Mouse (Mus musculus) ES-E14 (cell line): Measurements from ENCODE around the gene Tmem132a. TPM values are rescaled to one million over a fixed set of nuclear protein-coding genes. Genes with fewer than 3 reads are reported as not detected.

Source experiments
- DNase-seq: peaks from one replicate; pipeline ENCODE4 v3.0.0-alpha.2; 2013; ENCODE audit warnings: low read depth, low spot score
- H3K27ac ChIP-seq: 2 replicates; pipeline ENCODE4 v1.5.1; 2012; ENCODE audit warnings: low read depth, mild to moderate bottlenecking, low read length, moderate library complexity, mixed read lengths; ENCODE audit not compliant: poor library complexity, insufficient read depth, severe bottlenecking
- H3K36me3 ChIP-seq: 2 replicates; pipeline ENCODE4 v1.6.1; 2012; ENCODE audit warnings: mild to moderate bottlenecking, low read length, moderate library complexity, mixed read lengths; ENCODE audit not compliant: control insufficient read depth, poor library complexity, insufficient read depth, severe bottlenecking
- H3K4me1 ChIP-seq, 2 experiments: fragments of 150-350 bp in 1 of 2; sonication (generic) in 1 of 2; 2 replicates each; pipeline ENCODE4 v1.6.1; 2012; ENCODE audit warnings: low read length in 2 of 2, mild to moderate bottlenecking in 1 of 2, mixed read lengths in 1 of 2; ENCODE audit not compliant: control insufficient read depth in 2 of 2, insufficient read depth in 2 of 2, poor library complexity in 1 of 2
- H3K4me3 ChIP-seq, 2 experiments: fragments of 150-350 bp in 1 of 2; sonication (generic) in 1 of 2; 2 replicates each; pipeline ENCODE4 v1.5.1; 2012; ENCODE audit warnings: low read length in 2 of 2, low read depth in 1 of 2, mild to moderate bottlenecking in 1 of 2, mixed read lengths in 1 of 2; ENCODE audit not compliant: insufficient read depth in 1 of 2, poor library complexity in 1 of 2, severe bottlenecking in 1 of 2
- H3K9ac ChIP-seq: 2 replicates; pipeline ENCODE4 v1.6.1; 2012; ENCODE audit warnings: low read depth, mild to moderate bottlenecking, low read length, mixed read lengths; ENCODE audit not compliant: poor library complexity, insufficient read depth, severe bottlenecking
- H3K9me3 ChIP-seq: fragments of 150-350 bp; sonication (generic); 2 replicates; pipeline ENCODE4 v1.6.1; 2012; ENCODE audit warnings: low read depth, mild to moderate bottlenecking, low read length; ENCODE audit not compliant: control insufficient read depth, insufficient read depth
- CHD2 ChIP-seq: IDR thresholded peaks from 2 replicates; pipeline ENCODE4 v1.6.1; 2014; ENCODE audit warnings: mild to moderate bottlenecking, low read depth, low read length, inconsistent platforms
- HCFC1 ChIP-seq: IDR thresholded peaks from 2 replicates; pipeline ENCODE4 v1.6.1; 2012; ENCODE audit warnings: low read length, inconsistent platforms, borderline replicate concordance; ENCODE audit not compliant: insufficient read depth
- MAFK ChIP-seq: IDR thresholded peaks from 2 replicates; pipeline ENCODE4 v1.6.1; 2014; ENCODE audit warnings: mild to moderate bottlenecking, low read depth, low read length, inconsistent platforms; ENCODE audit not compliant: insufficient read depth
- ZC3H11A ChIP-seq: IDR thresholded peaks from 2 replicates; pipeline ENCODE4 v1.6.1; 2012; ENCODE audit warnings: low read depth, mild to moderate bottlenecking, inconsistent platforms, low read length, borderline replicate concordance
- ZNF384 ChIP-seq: IDR thresholded peaks from 2 replicates; pipeline ENCODE4 v1.6.1; 2012; ENCODE audit warnings: low read depth, low read length, inconsistent platforms
- in situ Hi-C, 2 experiments: fragments of 600-800 bp; cut with MboI; formaldehyde crosslinking; loops; one replicate each; pipeline ENCODE4 v1.15.1; 2025; ENCODE audit warnings: low sequenced_read_pairs in 2 of 2, inconsistent platforms in 1 of 2; ENCODE audit not compliant: unreplicated experiment in 2 of 2
- total RNA-seq: library from RNA; depleted of rRNA; stranded (reverse); fragments of 300-350 nt; gene quantifications from 2 replicates; pipeline ENCODE4 v1.2.3, GENCODE M21; 2012

Tmem132a gene
- total RNA-seq, 1 experiment = 41.4 TPM

DNA sequence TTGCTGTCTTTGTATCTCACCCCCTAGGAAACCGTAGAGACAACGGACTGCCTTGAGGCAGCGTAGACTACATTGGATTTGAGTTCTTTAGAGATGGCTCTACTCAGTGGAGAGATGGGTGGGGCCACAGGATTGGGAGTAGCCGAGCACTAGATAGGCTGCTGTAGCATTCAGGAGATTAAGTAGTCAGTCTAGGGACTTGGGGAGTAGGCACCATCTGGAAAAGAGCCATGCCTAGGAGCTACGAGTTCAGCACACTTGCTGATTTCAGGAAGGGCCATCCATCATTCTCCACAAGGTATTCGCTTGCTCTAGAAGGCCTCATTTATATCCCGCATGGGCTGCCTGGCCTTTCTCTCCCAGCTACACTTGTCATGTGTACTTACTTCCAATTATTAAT lies 23.6 kb downstream of the Tmem132a start:
- TF ChIP-seq ZNF384 = no peak
- TF ChIP-seq CHD2 = no peak
- no peak for TF ChIP-seq MAFK
- TF ChIP-seq HCFC1 = no peak
- no peak for TF ChIP-seq ZC3H11A

GRCm38 (mm10) chr19:10845454-10845853 lies 24.3 kb downstream of the Tmem132a start:
- no peaks in the 10 kb centered on the region; a peak in 1 of 4 replicates for H3K4me1 ChIP-seq
- H3K9me3 ChIP-seq = no peaks in the 10 kb centered on the region
- no peak overlapping the region for H3K4me3 ChIP-seq
- no peak overlapping the region for H3K27ac ChIP-seq
- TF ChIP-seq CHD2 (no peak), HCFC1 (no peak), ZC3H11A (no peak), ZNF384 (no peak), MAFK (no peak)
- H3K9ac ChIP-seq = no peak overlapping the region
- no peaks in the 10 kb centered on the region for H3K36me3 ChIP-seq
- DNase-seq = no peak
- in situ Hi-C loops = no loop called here

More for the DNA sequence above, 23.6 kb downstream of the Tmem132a start:
- H3K36me3 ChIP-seq = no peaks in the 10 kb centered on the region
- no peak for DNase-seq
- no peak overlapping the region for H3K4me3 ChIP-seq
- no peak overlapping the region for H3K27ac ChIP-seq
- in situ Hi-C loops = no loop called here
- H3K9me3 ChIP-seq = no peaks in the 10 kb centered on the region
- H3K9ac ChIP-seq = no peak overlapping the region
- H3K4me1 ChIP-seq = no peaks in the 10 kb centered on the region; a peak in 1 of 4 replicates

DNA sequence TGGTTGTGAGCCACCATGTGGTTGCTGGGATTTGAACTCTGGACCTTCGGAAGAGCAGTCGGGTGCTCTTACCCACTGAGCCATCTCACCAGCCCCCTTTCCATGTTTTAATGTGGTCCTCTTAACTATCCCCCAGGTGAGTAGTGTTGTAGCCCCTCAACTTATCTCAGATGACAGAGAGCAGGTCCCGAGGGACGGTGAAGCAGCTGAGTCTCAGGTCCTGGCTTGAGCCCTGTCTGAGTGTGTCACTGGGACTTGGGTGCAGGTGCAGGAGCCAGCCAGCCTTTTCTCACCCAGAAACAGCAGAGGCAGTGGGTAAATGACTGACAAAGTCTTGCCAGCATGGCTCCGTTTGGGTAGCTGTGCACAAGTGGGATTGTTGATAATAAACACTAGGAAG lies 25.5 kb downstream of the Tmem132a start:
- TF ChIP-seq MAFK (no peak), ZNF384 (no peak), ZC3H11A (no peak), HCFC1 (no peak), CHD2 (no peak)
- no peak for DNase-seq
- in situ Hi-C loops = no loop called here
- Histone ChIP-seq H3K4me1 (no peaks in the 10 kb centered on the region; a peak in 1 of 4 replicates), H3K36me3 (no peaks in the 10 kb centered on the region), H3K4me3 (no peak overlapping the region), H3K9me3 (no peaks in the 10 kb centered on the region), H3K27ac (no peak overlapping the region), H3K9ac (no peak overlapping the region)

GRCm38 (mm10) chr19:10842914-10843313 lies 26.8 kb downstream of the Tmem132a start:
- no peaks in the 10 kb centered on the region; a peak in 1 of 4 replicates for H3K4me1 ChIP-seq
- no peaks in the 10 kb centered on the region for H3K9me3 ChIP-seq
- no peak overlapping the region for H3K9ac ChIP-seq
- no peak for DNase-seq
- in situ Hi-C loops = no loop called here
- no peak overlapping the region; a peak in 1 of 4 replicates for H3K4me3 ChIP-seq
- H3K36me3 ChIP-seq = no peaks in the 10 kb centered on the region
- no peak for TF ChIP-seq ZNF384
- TF ChIP-seq MAFK = no peak
- TF ChIP-seq HCFC1 = no peak
- no peak for TF ChIP-seq CHD2
- TF ChIP-seq ZC3H11A = no peak
- no peak overlapping the region for H3K27ac ChIP-seq
